11 mouse cellular contexts compared by ENCODE assay signal in the genomic region with DNA sequence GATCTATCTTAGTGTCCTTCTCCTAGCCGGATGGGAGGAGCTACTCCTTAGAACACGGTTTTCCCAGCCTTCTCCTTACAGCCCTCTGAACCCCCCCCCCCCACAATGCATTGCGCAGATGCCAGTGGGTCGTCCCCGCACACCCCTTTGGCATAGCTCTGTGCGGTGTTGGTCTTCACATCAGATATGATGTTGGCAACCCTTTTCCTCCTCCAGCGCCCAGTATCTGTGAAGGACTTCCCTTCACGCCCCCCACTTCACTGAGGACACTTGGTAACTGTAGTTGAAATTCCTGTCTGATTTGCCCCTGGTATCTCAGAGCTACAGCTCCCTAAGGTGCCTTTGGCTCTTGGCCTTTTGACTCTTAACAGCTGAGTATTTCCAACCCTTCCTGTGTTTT. TPM values are rescaled to one million over a fixed set of nuclear protein-coding genes. Genes with fewer than 3 reads are reported as not detected.
DNase-seq lines count a peak whose midpoint lies in the region; ATAC-seq lines count a peak whose summit lies in the region.
"Had no signal": no experiment of that assay in that cellular context is flagged by ENCODE, and none has a peak within 500 bp of the region (broad histone marks: within the 10 kb centered on the region; RNA-seq: fewer than 3 reads in every experiment).

No protein-coding gene starts in this region.

- H3K9me3 ChIP-seq in kidney, embryonic 15.5 days (replicated peaks): no peaks in the 10 kb centered on the region
- H3K9me3 ChIP-seq in forebrain, embryonic 13.5 days (replicated peaks): no peaks in the 10 kb centered on the region
- no peaks in the 10 kb centered on the region for H3K9me3 ChIP-seq in limb, embryonic 10.5 days (replicated peaks)
- H3K9me3 ChIP-seq in midbrain, embryonic 16.5 days (replicated peaks; ENCODE audit: control insufficient read depth, low read length, poor library complexity, severe bottlenecking): no peaks in the 10 kb centered on the region

- peaks cover 48% of the 10 kb centered on the region for H3K36me3 ChIP-seq in kidney, embryonic 15.5 days
- peaks cover 29% of the 10 kb centered on the region for H3K36me3 ChIP-seq in forebrain, embryonic 13.5 days (ENCODE audit: poor library complexity, severe bottlenecking)
- peaks cover 54% of the 10 kb centered on the region for H3K36me3 ChIP-seq in limb, embryonic 10.5 days
- peaks cover 14% of the 10 kb centered on the region for H3K36me3 ChIP-seq in midbrain, embryonic 16.5 days (ENCODE audit: control insufficient read depth, insufficient read depth, low read length)

- 66% methylated on average over 8 of the region's 8 CpGs for WGBS in kidney, embryonic 15.5 days
- WGBS in forebrain, embryonic 13.5 days: 75% methylated on average over 8 of the region's 8 CpGs
- WGBS in limb, embryonic 10.5 days: 90% methylated on average over 8 of the region's 8 CpGs
- WGBS in midbrain, embryonic 16.5 days: 65% methylated on average over 8 of the region's 8 CpGs

- H3K27ac ChIP-seq in kidney, embryonic 15.5 days: no peak overlapping the region
- no peak overlapping the region for H3K27ac ChIP-seq in forebrain, embryonic 13.5 days
- H3K27ac ChIP-seq in limb, embryonic 10.5 days: no peak overlapping the region
- H3K27ac ChIP-seq in midbrain, embryonic 16.5 days (ENCODE audit: low read length): no peak overlapping the region

- peak overlapping the region; percentile 94 for H3K4me3 ChIP-seq in kidney, embryonic 15.5 days (replicated peaks)
- no peak overlapping the region for H3K4me3 ChIP-seq in forebrain, embryonic 13.5 days
- no peak overlapping the region for H3K4me3 ChIP-seq in limb, embryonic 10.5 days
- peak overlapping the region; percentile 1; the same call in 1 of the 2 replicates for H3K4me3 ChIP-seq in midbrain, embryonic 16.5 days (ENCODE audit: low read depth, low read length)

- H3K4me2 ChIP-seq in kidney, embryonic 15.5 days: peak overlapping the region; percentile 60
- H3K4me2 ChIP-seq in forebrain, embryonic 13.5 days: peak overlapping the region; percentile 88; the same call in 1 of the 2 replicates
- H3K4me2 ChIP-seq in midbrain, embryonic 16.5 days (ENCODE audit: low read length): peak overlapping the region; percentile 88

- DNase-seq in kidney, adult 8-10 months: no peak
- peak; percentile 29 for DNase-seq in limb, embryonic 10.5 days (ENCODE audit: low spot score)
- no peak for DNase-seq in cerebellum, postnatal 10 days
- DNase-seq in spleen, postnatal 10 days (ENCODE audit: low spot score in 2 of 2): no peak
- DNase-seq: heart, adult 18-20 months; kidney, postnatal 36 days; right cerebral cortex, adult 18-20 months; thymus, postnatal 25 days had no signal

- H3K4me1 ChIP-seq in kidney, embryonic 15.5 days: peaks cover 63% of the 10 kb centered on the region
- peaks cover 20% of the 10 kb centered on the region for H3K4me1 ChIP-seq in forebrain, embryonic 13.5 days
- peaks cover 44% of the 10 kb centered on the region for H3K4me1 ChIP-seq in limb, embryonic 10.5 days
- peaks cover 22% of the 10 kb centered on the region; the same call in 1 of the 2 replicates for H3K4me1 ChIP-seq in midbrain, embryonic 16.5 days (ENCODE audit: control insufficient read depth, insufficient read depth, low read length)

- no peak for ATAC-seq in kidney, embryonic 15.5 days (replicated peaks; ENCODE audit: low FRiP score)
- no peak for ATAC-seq in forebrain, embryonic 13.5 days
- no peak for ATAC-seq in midbrain, embryonic 16.5 days

- peak overlapping the region; percentile 21; the same call in 1 of the 2 replicates for H3K9ac ChIP-seq in kidney, embryonic 15.5 days
- H3K9ac ChIP-seq in forebrain, embryonic 13.5 days: no peak overlapping the region
- H3K9ac ChIP-seq in midbrain, embryonic 16.5 days (ENCODE audit: low read depth, low read length): 0 out of 2 replicates have a peak overlapping the region, but pooled peaks have one; percentile 30

- no peaks in the 10 kb centered on the region for H3K27me3 ChIP-seq in kidney, embryonic 15.5 days
- 0 out of 2 replicates have a peak, but pooled peaks cover 3% of the 10 kb centered on the region for H3K27me3 ChIP-seq in forebrain, embryonic 13.5 days
- no peaks in the 10 kb centered on the region for H3K27me3 ChIP-seq in limb, embryonic 10.5 days (ENCODE audit: low read depth, poor library complexity, severe bottlenecking)
- no peaks in the 10 kb centered on the region; the same call in 1 of the 2 replicates for H3K27me3 ChIP-seq in midbrain, embryonic 16.5 days (ENCODE audit: control insufficient read depth, insufficient read depth, low read depth, low read length)

RNA-seq across cellular contexts. Expression of a gene that starts 4.2 kb away (rescaled TPM):
- 36.2 and 38.7 TPM in 2 replicates for polyA plus RNA-seq in kidney, embryonic 15.5 days (2015; fragmentation: Nextera tagmentation; extraction: Ambion mirVana)
- 6.1 and 9.8 TPM in 2 replicates for polyA plus RNA-seq in forebrain, embryonic 13.5 days (2015; fragmentation: Nextera tagmentation; extraction: Ambion mirVana)
- 28.0 and 32.6 TPM in 2 replicates for polyA plus RNA-seq in limb, embryonic 10.5 days (2016; fragmentation: Nextera tagmentation; extraction: Ambion mirVana)
- 6.5 and 8.8 TPM in 2 replicates for polyA plus RNA-seq in midbrain, embryonic 16.5 days (2015; fragmentation: Nextera tagmentation; extraction: Ambion mirVana)

Comparison
In these comparisons a context has a peak if more than half of its experiments do, and no peak if none do; other contexts are left out.
1. H3K4me3 ChIP-seq: peak in kidney, embryonic 15.5 days (single experiment) and midbrain, embryonic 16.5 days (single experiment); none in forebrain, embryonic 13.5 days (single experiment) and limb, embryonic 10.5 days (single experiment).
2. Peak in every context shown above with its lines, with median percentiles within 50 percentile points of each other: H3K4me2 ChIP-seq.